ENCODE assay signal across 1 mouse cellular context in genomic region chr17:46201151-46201550, GRCm38 (mm10).
A peak's percentile ranks its signal among the peaks of the same experiment; 100 is the strongest.
TF ChIP-seq lines count a peak whose summit lies in the region.

No protein-coding gene starts in this region.

TF ChIP-seq in MEL, 35 proteins besides CTCF, POLR2A, EP300 and RAD21:
- TF ChIP-seq NRF1 (IDR thresholded peaks at IDR 0.05; ENCODE audit: insufficient read depth, low read depth, low read length, poor library complexity, severe bottlenecking) (no peak), TBP (IDR thresholded peaks at IDR 0.05; ENCODE audit: low read depth, low read length) (0 out of 2 replicates have a peak, but pooled peaks have one; percentile 48)
